Mouse (Mus musculus) lung, postnatal 10 days (tissue): ENCODE results near the gene Lrmda.

Experiments
- DNase-seq: peaks from one replicate; pipeline ENCODE4 v3.0.0; 2021

Gene Lrmda

DNA sequence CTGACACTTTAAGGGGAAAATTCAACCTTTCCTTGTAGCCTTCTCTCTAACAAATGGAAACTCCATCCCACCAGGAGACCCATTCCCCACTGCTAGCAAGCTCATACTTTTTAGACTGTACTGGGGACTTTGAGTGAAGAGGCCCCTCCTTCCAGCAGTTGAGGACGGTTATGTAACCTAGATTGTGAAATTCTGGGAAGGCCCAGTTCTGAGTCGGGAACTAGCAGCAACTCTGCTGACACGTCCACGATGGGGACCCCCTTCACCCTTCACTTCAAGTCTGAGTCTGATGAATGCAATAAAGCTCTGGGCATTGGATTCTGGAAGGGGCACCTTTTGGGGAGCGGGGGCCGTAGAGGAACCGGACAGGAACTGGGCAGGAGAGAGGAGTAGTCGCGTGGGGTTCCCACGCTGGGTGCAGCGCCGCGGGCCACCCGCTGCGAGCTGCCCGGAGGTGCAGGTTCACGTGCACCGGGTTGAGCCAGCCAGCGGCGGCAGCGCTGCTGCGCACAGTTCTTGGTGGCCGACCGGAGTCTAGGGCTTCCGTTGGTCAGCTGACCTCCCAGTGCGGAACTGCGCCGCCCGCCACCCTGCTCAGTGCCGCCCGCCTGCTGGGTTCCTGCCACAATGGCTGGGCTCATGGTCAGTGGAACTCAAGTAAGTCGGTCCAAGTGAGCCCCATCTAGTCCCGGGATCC is at the start of gene Lrmda:
TSS of gene Lrmda (plus strand) at position 461 of the 697 bp plus-strand sequence.
- peak; percentile 86 for DNase-seq

GRCm38 (mm10) chr14:21981462-21981861 is 38.0 kb upstream of the Lrmda start:
- peak; percentile 95 for DNase-seq

DNA sequence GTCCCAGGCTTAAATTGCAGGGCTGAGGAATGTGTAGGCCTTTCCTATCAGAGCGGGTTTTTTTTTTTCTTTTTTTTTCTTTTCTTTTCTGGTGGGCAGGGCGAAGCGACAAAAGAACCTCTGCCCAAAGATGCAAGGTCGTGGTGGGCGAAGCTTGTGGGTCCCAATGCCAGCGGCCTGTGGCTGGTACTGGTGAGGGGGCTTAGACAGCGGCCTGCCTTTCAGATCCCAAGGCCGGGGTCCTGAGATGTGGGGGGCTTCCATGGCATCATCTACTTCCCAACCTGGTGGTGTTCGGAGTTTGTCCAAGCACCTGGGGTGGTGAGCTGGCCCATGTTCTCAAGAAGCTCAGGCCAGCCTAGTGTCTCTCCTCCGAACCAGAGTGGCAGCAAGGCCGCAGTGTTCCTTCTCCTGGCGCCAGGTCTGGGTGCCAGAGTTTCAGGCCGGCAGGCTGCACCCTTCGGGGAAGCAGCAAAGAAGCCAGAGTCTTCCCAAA is 37.4 kb upstream of the Lrmda start:
- DNase-seq = no peak

DNA sequence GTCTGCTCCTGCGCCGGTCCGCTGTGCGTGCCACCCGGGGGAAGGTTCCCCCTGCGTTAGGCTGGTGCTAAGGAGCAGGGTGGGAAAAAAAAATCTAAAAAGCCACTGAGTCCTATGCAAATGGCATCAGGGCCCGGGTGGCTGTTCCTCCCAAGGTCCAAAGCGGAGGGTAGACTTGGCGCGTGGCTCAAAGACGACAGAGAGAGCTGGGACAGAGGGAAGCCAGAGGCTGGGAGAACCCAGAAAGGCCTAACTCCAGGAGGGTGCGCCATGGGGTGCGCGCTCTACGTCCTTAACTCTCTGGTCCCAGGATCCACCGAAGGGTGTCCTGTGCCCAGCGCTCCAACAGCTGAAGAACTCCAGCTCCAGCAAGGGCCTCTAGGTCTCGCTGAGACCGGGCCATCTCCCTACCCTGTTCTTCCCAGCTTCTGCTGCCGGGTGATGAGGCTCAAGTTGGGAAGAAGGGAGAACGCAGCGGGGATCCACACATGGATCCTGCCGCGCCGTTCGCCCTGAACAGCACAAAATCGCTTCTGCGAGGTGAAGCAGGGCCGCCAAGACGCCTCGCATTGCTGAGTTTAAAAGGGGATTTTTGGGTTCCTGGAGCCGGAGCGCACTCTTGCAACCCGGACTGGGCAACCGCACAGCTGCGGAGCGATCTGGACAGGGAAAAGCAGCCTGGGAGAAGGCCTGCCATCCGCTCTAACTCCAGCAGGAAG is 36.8 kb upstream of the Lrmda start:
- DNase-seq = peak; percentile 68

DNA sequence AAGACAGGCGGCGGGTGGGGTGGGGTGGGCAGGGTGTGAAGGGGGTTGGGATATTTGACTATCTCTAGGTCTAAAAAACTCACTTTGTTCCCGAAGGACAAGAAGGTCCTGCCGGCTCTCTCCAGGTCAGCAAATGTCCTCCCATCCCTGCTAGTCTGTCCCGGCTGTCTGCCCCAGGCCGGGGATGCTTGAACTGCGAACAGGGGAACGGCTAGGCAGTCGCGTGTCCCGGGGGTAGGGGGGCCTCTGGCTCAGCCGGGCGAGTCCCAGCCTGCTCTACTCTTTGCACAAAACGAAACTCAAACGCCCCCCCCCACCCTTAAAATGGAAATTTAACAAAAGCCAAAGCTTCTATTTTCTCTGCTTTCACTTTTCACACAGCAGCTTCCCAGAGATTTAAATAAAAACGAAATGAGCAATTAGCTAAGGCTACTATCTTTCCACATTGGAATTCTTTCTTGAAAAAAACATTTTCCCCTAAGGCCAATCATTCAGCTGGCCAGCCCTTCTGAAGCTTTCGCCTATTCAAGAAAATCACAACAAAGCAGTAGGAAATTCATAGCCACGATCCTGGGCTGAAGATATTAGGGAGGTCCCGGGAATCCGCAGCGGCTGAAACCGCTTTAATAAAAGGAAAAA is 36.1 kb upstream of the Lrmda start:
- DNase-seq = peak; percentile 67

DNA sequence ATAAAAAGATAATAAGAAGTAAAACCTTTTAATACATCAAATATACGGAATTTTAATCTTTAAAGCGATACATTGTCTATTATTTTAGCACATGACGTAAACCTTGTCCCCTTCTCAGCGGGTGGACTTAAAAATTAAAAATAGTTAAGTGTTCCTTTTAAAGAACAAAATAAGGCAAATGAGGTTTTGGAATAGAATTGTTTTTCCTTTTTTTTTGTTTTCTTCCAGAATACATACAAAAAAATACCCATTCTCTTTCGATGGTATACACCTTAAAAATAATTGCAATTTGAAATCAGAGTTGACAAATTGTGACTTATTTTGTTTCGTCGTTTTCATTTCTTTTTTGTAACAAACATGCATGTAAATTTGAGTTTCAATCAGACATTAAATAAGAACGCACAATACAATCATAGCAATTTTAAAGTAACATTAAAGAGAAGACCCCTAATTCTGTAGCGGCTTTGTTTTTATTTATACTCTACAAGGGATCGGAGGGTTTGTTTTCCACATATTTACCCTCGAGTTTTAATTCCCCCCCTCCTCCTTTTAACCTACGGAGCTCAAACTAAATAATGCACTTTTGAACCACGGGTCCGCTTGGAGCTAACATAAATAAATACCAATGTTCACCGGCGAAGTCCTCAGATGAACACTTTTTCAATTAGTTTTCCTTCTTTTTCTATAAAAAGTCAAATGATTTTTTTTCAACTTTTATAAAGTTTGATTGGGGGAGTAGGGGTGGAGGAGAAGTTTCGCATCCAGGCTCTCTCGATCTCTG is 35.4 kb upstream of the Lrmda start:
- DNase-seq = no peak

DNA sequence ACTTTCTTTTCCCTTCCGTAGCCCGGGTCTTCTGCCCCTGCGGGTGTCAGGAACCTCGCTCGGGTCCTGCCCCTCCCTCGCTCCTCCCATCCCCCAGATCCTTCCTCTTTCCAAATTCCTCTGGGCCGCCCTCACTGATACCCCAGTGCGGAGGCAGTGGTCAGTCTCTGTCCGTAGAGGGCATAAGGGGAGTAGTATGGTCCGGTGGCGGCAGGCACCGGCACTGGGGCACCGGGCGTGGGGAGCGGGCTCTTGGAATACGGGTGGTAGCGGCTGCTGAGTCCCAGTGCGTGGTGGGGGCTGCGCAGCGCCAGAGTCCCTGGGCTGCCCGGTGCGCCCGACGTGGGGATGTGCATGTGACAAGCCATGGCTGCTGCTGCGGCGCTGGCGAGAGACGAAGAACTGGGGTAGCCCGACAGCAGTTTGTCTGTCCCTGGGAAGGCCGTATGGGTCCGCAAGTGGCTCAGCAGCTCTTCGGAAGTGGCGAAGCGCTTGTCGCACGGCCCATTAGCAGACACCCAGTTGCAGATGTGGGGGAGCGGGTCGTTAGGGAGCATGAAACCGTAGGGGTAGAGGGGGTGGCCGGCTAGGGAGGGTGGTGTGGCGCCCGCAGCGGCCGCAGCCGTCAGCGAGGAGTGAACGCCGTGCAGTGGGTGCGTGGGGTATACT is 34.6 kb upstream of the Lrmda start:
- peak; percentile 81 for DNase-seq

GRCm38 (mm10) chr14:21985426-21985931 is 34.0 kb upstream of the Lrmda start:
- DNase-seq = peak; percentile 50

DNA sequence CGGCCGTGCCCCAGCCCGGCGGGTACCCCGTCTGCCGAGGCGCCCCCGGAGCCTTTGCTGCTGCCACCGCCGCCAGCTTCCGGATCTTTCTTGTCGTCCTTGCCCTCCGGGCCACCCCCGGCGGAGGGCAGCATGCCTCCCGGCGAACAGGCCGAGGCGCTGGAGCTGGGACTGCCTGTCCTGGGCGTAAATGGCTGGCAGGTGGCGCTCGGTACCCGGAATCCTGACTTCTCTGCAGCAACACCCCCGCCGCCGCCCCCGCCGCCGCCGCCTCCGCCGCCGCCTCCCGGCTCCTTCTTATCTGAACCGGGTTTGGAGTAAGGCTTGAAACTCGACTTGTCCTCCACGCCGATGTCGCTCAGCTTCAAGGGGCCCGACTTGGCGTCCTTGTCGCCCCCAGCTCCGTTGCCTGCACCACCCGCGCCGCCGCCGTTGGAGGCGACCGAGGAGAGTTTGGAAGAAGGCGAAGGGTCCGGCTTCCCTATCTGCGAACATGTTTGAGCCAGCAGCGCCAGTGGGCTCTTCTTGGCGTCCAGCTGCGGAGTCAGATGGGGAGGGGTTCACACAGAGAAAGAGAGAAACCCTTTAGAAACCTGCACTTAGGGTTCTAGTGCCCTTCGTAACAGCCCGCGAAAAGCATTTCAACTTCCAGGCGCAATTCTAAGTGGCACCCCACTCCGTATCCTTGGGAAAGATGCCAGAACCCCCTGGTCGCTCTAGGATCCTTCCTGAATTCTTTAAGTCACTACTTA is 33.4 kb upstream of the Lrmda start:
- peak; percentile 95 for DNase-seq

DNA sequence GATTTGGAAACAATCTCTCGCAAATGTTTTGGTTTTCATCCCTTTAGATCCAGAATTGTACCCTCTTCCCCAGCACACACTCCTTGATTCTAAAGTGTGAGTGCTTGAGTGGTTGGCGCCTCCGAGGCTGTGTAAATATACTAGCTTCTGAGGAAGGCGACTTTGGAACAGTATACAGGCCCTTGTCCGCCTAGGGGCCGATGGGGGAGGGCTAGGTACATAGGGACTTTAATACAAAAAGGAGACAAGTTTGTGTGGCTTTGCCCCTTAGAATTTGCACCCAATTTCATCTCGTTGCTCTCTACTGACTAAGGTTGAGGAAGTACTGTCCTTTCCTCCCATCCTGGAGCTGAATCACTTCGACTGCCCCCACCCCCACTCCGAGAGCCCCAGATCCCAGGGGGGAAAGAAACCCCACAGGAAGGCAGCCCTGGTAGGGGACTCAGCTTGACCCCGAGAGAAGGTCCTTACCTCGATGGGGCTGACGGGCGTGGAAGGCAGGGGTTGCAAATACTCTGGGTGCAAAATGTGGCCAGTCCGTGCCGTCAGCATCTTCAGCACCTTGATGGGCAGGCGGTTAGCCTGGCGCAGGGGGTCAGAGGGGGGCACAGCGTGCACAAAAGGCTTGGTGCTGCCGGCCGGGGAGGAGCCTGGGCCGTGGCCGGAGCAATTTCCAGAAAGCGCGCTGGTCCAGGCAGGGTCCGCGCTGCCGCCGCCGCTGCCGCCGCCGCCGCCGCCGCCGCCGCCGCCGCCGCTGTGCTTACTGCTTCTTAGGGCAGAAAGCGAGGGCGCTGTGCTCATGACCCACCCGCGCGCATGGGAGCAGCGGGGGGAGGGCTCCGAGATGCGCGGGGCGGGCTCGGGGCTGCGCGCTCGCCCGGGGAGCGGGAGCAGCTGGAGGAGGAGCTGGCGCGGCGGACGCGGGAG is 32.5 kb upstream of the Lrmda start:
- DNase-seq = peak; percentile 75

DNA sequence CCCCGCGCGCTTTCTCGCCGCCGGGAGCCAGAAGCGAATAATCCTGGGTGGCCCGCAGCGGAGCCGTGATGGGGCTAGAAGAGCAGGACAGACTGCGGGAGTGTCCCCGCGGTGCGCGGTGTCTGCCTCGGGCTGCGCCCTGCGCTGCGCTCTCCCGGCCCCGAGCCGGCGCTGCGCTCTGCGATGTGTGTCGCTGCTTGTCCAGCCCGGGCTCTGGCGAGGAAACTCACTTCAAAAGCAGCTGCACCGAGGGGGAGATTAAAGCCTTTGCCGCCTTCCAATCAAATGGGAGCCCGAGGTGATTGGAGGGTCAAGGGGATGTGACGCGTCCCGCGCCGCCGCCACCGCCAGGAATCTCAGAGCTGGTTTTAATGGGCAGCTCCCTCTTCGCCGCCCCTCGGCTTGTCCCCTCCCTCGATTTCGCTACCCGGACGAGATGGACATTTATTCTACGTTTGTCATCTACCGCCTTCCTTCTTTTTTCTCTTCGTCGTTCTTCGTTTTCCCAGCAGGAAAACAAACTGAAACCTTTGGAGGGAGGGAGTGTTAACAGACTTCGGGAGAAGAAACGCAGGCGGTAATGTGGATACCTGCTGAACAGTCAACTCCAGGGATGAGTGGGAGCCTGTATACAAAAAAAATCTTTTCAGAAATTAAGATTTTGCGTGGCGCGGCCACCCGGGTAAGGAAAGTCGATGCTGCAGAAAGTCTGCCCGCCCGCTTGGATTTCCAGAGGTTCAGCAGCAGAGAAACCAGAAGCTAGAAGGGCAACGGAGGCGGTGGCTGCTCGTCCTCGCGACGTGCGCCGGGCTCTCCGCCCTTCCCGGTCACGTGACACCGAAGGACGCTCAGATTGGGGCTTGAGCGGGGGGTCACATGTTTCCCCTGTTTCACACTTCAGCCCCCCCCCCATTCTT is 31.6 kb upstream of the Lrmda start:
- peak; percentile 99 for DNase-seq

- peak; percentile 54 for DNase-seq
Observed at GRCm38 (mm10) chr14:21988577-21989290, 30.8 kb upstream of the Lrmda start.

- DNase-seq = peak; percentile 85
Observed at GRCm38 (mm10) chr14:21989291-21989913, 30.1 kb upstream of the Lrmda start, which contains the start of gene Zfp503. TSS of gene Zfp503 (minus strand) at chr14:21989601.

DNA sequence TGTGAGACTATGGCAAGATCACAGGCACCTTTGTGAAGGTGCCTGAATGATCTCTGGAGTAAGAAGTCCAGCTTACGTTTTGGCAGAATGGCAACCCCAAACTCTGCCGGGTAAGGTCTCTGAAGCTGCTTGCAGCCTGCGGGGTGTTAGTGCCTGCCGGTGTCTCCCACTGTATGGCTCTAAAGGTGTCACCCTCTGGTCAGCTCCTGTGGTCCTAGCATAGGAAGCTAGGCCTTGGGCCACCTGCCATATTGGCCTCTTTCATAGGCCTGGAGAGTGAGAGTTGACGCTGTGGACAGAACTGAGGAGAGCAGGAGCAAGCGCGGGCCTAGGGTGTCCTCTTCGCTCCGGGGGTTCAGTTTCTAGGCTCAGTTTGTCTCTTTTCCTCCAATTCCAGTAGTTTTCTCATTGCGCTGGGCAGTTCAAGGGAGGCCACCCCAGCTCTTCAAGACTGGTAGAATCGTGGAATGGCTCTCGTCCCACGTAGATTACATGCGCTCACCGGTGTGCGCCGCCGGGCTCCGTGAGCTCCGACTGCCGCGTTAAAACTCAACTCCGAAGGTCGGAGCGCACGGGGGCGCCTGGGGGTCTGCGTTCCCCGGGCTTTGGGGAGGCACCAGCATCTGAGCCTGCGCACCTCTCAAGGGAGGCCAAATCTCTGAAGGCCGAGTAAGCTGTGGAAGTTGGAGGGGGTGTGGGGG is 29.0 kb upstream of the Lrmda start:
- peak; percentile 52 for DNase-seq

DNA sequence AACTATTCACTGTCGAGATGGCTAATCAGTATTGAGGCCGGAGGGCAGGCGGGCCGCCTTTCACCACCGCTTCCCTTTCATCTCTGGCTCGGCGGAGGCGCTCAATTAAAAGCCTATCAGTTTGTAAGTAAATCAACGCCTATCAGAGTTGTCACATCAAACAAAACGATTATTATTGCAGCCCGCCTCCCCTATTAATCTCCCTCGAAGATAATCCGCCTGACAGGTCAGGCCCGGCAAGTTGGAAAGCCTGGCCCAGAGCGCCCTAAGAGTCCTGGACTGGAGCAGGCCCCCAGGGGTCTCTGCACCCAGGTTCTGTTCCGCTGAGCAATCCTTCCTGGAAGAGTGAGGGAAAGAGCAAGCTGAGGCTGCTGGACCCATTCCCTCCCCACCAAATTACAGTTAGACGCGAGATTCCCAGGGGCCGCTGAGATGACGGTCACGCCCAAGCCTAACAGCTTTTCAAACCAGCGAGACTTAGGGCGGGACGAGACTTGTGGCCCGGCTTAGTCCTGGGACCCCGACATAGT is 28.2 kb upstream of the Lrmda start:
- peak; percentile 73 for DNase-seq

DNA sequence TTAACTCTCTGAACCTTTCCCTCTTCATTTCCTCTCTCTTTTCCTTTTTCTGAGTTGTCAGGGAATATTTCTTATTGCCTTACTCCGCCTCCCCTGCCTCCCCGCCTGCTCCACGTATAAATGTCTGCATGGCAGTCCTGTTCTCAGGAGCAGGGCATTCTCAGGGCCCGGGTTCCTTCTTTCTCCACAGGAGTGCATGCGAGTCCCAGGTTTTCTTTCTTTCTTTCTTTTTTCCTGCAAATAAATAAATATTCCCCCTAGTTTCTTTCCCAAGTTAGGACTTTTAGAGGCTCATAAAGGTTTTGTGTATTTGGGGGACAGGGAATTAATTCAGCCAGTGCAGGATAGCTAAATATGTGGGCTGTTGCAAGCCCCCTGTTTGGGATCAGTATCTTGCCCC is 27.7 kb upstream of the Lrmda start:
- no peak for DNase-seq

- DNase-seq = no peak
Observed at GRCm38 (mm10) chr14:21992321-21992885, 27.1 kb upstream of the Lrmda start.
